Mouse (Mus musculus) ES-Bruce4 (cell line): Measurements from ENCODE around the gene Shoc2.

Source experiments
- CTCF ChIP-seq: IDR thresholded peaks from one replicate; pipeline ENCODE4 v1.8.1; 2011; ENCODE audit warnings: low read depth, low read length
- EP300 ChIP-seq: IDR thresholded peaks from 2 replicates; pipeline ENCODE4 v1.6.1; 2011; ENCODE audit warnings: low read depth, low read length; ENCODE audit not compliant: insufficient read depth
- POLR2A ChIP-seq: IDR thresholded peaks from one replicate; pipeline ENCODE4 v1.8.1; 2011; ENCODE audit warnings: low read length; ENCODE audit not compliant: insufficient read depth

DNA sequence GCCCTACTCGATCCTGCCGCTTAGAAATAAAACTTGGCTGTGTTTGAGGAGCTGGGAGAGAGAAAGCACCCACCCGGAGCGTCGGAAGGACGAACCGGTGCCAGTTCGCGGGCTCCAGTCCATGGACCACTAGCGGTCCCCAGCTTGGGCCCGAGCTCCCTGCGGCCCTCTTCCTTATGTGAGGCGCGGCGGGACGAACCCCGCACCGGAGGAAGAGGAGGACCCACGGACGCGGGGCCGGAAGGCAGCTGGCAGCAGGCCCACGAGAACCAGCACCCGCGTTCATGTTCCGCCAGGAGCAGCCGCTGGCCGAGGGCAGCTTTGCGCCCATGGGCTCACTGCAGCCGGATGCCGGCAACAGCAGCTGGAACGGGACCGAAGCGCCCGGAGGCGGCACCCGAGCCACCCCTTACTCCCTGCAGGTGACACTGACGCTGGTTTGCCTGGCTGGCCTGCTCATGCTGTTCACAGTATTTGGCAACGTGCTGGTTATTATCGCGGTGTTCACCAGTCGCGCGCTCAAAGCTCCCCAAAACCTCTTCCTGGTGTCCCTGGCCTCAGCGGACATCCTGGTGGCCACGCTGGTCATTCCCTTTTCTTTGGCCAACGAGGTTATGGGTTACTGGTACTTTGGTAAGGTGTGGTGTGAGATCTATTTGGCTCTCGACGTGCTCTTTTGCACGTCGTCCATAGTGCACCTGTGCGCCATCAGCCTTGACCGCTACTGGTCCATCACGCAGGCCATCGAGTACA, 102.0 kb downstream of the Shoc2 start:
- TF ChIP-seq CTCF: no peak
- no peak for TF ChIP-seq POLR2A
- TF ChIP-seq EP300: no peak
